Mouse (Mus musculus) bone marrow macrophage, adult 2 months (primary cell): ENCODE measurements around the gene Kctd21.

ENCODE experiments used
- CTCF ChIP-seq: IDR thresholded peaks from 2 replicates; pipeline ENCODE4 v1.5.1; 2012; ENCODE audit warnings: low read depth, mild to moderate bottlenecking, low read length, moderate library complexity
- POLR2A ChIP-seq: IDR thresholded peaks from 2 replicates; pipeline ENCODE4 v1.6.1; 2012; ENCODE audit warnings: mild to moderate bottlenecking, low read depth, low read length, borderline replicate concordance

GRCm38 (mm10) chr7:97365887-97366286, 33.8 kb downstream of the Kctd21 start:
- TF ChIP-seq CTCF: no peak
- no peak for TF ChIP-seq POLR2A
